Mouse (Mus musculus) heart, postnatal 14 days (tissue): ENCODE results near the gene Bcas3. TPM values are rescaled to one million over a fixed set of nuclear protein-coding genes. Genes with fewer than 3 reads are reported as not detected.
A peak's percentile ranks its signal among the peaks of the same experiment; 100 is the strongest.

ENCODE experiments used
- DNase-seq, 2 experiments: peaks; one replicate each; pipeline ENCODE4 v3.0.0; 2021 to 2022
- intact Hi-C: fragments of 180-260 bp; cut with DNase I; formaldehyde crosslinking; loops from one replicate; pipeline ENCODE4 v1.15.1; 2025
- total RNA-seq, 2 experiments: library from RNA; stranded (reverse); gene quantifications; 2 replicates each; pipeline ENCODE4 v1.2.3; 2021

The Bcas3 gene
- total RNA-seq, 2 experiments from 2014 or later: 33.7 to 39.2 TPM

- no peak for DNase-seq
- intact Hi-C loops: no loop called here
Observed at GRCm38 (mm10) chr11:85577816-85578645, 225.1 kb downstream of the Bcas3 start.

- intact Hi-C loops: no loop called here
Observed at GRCm38 (mm10) chr11:85584086-85584485, 231.1 kb downstream of the Bcas3 start.

GRCm38 (mm10) chr11:85593636-85594035, 240.7 kb downstream of the Bcas3 start:
- intact Hi-C loops: no loop called here
- no peak for DNase-seq

More at GRCm38 (mm10) chr11:85584086-85584485, 231.1 kb downstream of the Bcas3 start:
- DNase-seq: no peak

GRCm38 (mm10) chr11:85599251-85599650, 246.3 kb downstream of the Bcas3 start:
- intact Hi-C loops: no loop called here
- DNase-seq: no peak

GRCm38 (mm10) chr11:85603546-85604322, 250.8 kb downstream of the Bcas3 start:
- intact Hi-C loops: no loop called here
- no peak for DNase-seq

GRCm38 (mm10) chr11:85609303-85609940, 256.5 kb downstream of the Bcas3 start:
- intact Hi-C loops: no loop called here
- DNase-seq: peak; percentile 15 to 45

GRCm38 (mm10) chr11:85613035-85613434, 260.1 kb downstream of the Bcas3 start:
- DNase-seq: no peak
- intact Hi-C loops: loop anchor here (5.0 kb wide), 1 partner anchor 41 kb away; no protein-coding TSS in a partner anchor

- no peak for DNase-seq
- intact Hi-C loops: loop anchor here (5.0 kb wide), 1 partner anchor 41 kb away; no protein-coding TSS in a partner anchor
Observed at GRCm38 (mm10) chr11:85613586-85613985, 260.6 kb downstream of the Bcas3 start.

- no peak for DNase-seq
- intact Hi-C loops: loop anchor here (2.0 to 5.0 kb wide), 2 partner anchors 42 to 92 kb away; no protein-coding TSS in a partner anchor
Observed at GRCm38 (mm10) chr11:85614431-85614830, 261.5 kb downstream of the Bcas3 start.

- intact Hi-C loops: loop anchor here (2.0 to 5.0 kb wide), 2 partner anchors 93 to 212 kb away; no protein-coding TSS in a partner anchor
- DNase-seq: peak; percentile 60 to 65
Observed at GRCm38 (mm10) chr11:85615421-85615820, 262.5 kb downstream of the Bcas3 start.

GRCm38 (mm10) chr11:85621486-85621885, 268.5 kb downstream of the Bcas3 start:
- no peak for DNase-seq
- intact Hi-C loops: no loop called here

- intact Hi-C loops: no loop called here
- DNase-seq: peak; percentile 16 to 19
Observed at GRCm38 (mm10) chr11:85621994-85622393, 269.0 kb downstream of the Bcas3 start.

GRCm38 (mm10) chr11:85625206-85625605, 272.2 kb downstream of the Bcas3 start:
- intact Hi-C loops: no loop called here
- DNase-seq: no peak

GRCm38 (mm10) chr11:85626846-85627245, 273.9 kb downstream of the Bcas3 start:
- intact Hi-C loops: no loop called here
- peak in 1 of 2 experiments; percentile 21 for DNase-seq

- peak in 1 of 2 experiments; percentile 25 for DNase-seq
- intact Hi-C loops: no loop called here
Observed at GRCm38 (mm10) chr11:85627405-85627804, 274.4 kb downstream of the Bcas3 start.

- intact Hi-C loops: no loop called here
- no peak for DNase-seq
Observed at GRCm38 (mm10) chr11:85628303-85629063, 275.5 kb downstream of the Bcas3 start.

- no peak for DNase-seq
- intact Hi-C loops: loop anchor here (10.0 kb wide), 1 partner anchor 168 kb away; no protein-coding TSS in a partner anchor
Observed at GRCm38 (mm10) chr11:85632568-85632981, 279.6 kb downstream of the Bcas3 start.

GRCm38 (mm10) chr11:85638696-85639495, 285.9 kb downstream of the Bcas3 start:
- DNase-seq: no peak
- intact Hi-C loops: loop anchor here (5.0 to 10.0 kb wide), 2 partner anchors 174 to 183 kb away; no protein-coding TSS in a partner anchor

- no peak for DNase-seq
- intact Hi-C loops: no loop called here
Observed at GRCm38 (mm10) chr11:85640659-85641058, 287.7 kb downstream of the Bcas3 start.
